Mouse (Mus musculus) activated CD4-positive, CD25-positive, alpha-beta regulatory T cell, adult 4 months (primary cell): ENCODE measurements around the gene Pgap2. TPM values are rescaled to one million over a fixed set of nuclear protein-coding genes. Genes with fewer than 3 reads are reported as not detected.
"Not testable (repeated sequence)": the region's sequence is repeated elsewhere in the genome, so short reads cannot be mapped to it uniquely, and the experiment has no call there.

Source experiments
- ATAC-seq: one replicate; pipeline ENCODE4 v1.8.0; 2017
- polyA plus RNA-seq, 2 experiments: library from polyadenylated mRNA; unstranded; fragments of 100-300 nt; shearing (Covaris generic); gene quantifications; one replicate each; pipeline ENCODE4 v1.2.1; 2017

Pgap2 gene
- polyA plus RNA-seq, 2 experiments from 2014 or later = 47.6 to 62.3 TPM

GRCm38 (mm10) chr7:102242371-102242770 lies 32.4 kb downstream of the Pgap2 start:
- ATAC-seq = no peak

GRCm38 (mm10) chr7:102242917-102243316 lies 32.9 kb downstream of the Pgap2 start:
- no peak for ATAC-seq

GRCm38 (mm10) chr7:102243870-102244269 lies 33.9 kb downstream of the Pgap2 start:
- ATAC-seq = no peak

- ATAC-seq = no peak
Observed at GRCm38 (mm10) chr7:102244782-102245535, 35.0 kb downstream of the Pgap2 start.

- no peak for ATAC-seq
Observed at GRCm38 (mm10) chr7:102245775-102246174, 35.8 kb downstream of the Pgap2 start.

- no peak for ATAC-seq
Observed at GRCm38 (mm10) chr7:102246265-102246664, 36.3 kb downstream of the Pgap2 start.

- no peak for ATAC-seq
Observed at GRCm38 (mm10) chr7:102246956-102247797, 37.2 kb downstream of the Pgap2 start.

- ATAC-seq = peak; percentile 20
Observed at GRCm38 (mm10) chr7:102248691-102249404, 38.8 kb downstream of the Pgap2 start.

GRCm38 (mm10) chr7:102249531-102249895 lies 39.5 kb downstream of the Pgap2 start:
- peak; percentile 54 for ATAC-seq

GRCm38 (mm10) chr7:102249896-102250630 lies 40.1 kb downstream of the Pgap2 start:
- ATAC-seq = peak; percentile 36

- peak; percentile 57 for ATAC-seq
Observed at GRCm38 (mm10) chr7:102250631-102251214, 40.7 kb downstream of the Pgap2 start.

- no peak for ATAC-seq
Observed at GRCm38 (mm10) chr7:102253631-102254030, 43.6 kb downstream of the Pgap2 start.

- ATAC-seq = no peak
Observed at GRCm38 (mm10) chr7:102255954-102256353, 45.9 kb downstream of the Pgap2 start, which contains the start of gene Rhog. Gene Rhog (minus strand): TSS chr7:102256054.

- no peak for ATAC-seq
Observed at GRCm38 (mm10) chr7:102256636-102257035, 46.6 kb downstream of the Pgap2 start.

- peak; percentile 79 for ATAC-seq
Observed at GRCm38 (mm10) chr7:102258189-102258588, 48.2 kb downstream of the Pgap2 start.

- ATAC-seq = no peak
Observed at GRCm38 (mm10) chr7:102258753-102259152, 48.7 kb downstream of the Pgap2 start.

- ATAC-seq = no peak
Observed at GRCm38 (mm10) chr7:102259716-102260479, 49.9 kb downstream of the Pgap2 start.

GRCm38 (mm10) chr7:102260518-102260917 lies 50.5 kb downstream of the Pgap2 start:
- ATAC-seq = no peak

- no peak for ATAC-seq
Observed at GRCm38 (mm10) chr7:102263020-102263419, 53.0 kb downstream of the Pgap2 start.

GRCm38 (mm10) chr7:102266021-102266400 lies 56.0 kb downstream of the Pgap2 start:
- ATAC-seq = not testable (repeated sequence)

GRCm38 (mm10) chr7:102266401-102267042 lies 56.5 kb downstream of the Pgap2 start:
- peak; percentile 67 for ATAC-seq
